Mouse (Mus musculus) MEL (cell line): ENCODE measurements around the gene Olfr370. TPM values are rescaled to one million over a fixed set of nuclear protein-coding genes. Genes with fewer than 3 reads are reported as not detected.

ENCODE experiments used
- DNase-seq: peaks from one replicate; pipeline ENCODE4 v3.0.0; 2011; ENCODE audit warnings: low read depth, low spot score
- H3K27ac ChIP-seq: 2 replicates; pipeline ENCODE4 v1.5.1; 2012; ENCODE audit warnings: low read depth, mild to moderate bottlenecking, control low read depth, low read length, moderate library complexity; ENCODE audit not compliant: control insufficient read depth
- H3K27me3 ChIP-seq, 2 experiments: fragments of 150-350 bp in 1 of 2; sonication (generic) in 1 of 2; 2 replicates each; pipeline ENCODE4 v1.6.1; 2012; ENCODE audit warnings: low read length in 2 of 2, mild to moderate bottlenecking in 2 of 2, improper control_type of control experiment in 1 of 2, moderate library complexity in 1 of 2; ENCODE audit not compliant: insufficient read depth in 2 of 2, control insufficient read depth in 1 of 2
- H3K36me3 ChIP-seq, 2 experiments: 2 replicates each; pipeline ENCODE4 v1.6.1; 2012 to 2014; ENCODE audit warnings: low read length in 2 of 2, improper control_type of control experiment in 1 of 2, inconsistent platforms in 1 of 2, mild to moderate bottlenecking in 1 of 2; ENCODE audit not compliant: insufficient read depth in 2 of 2, control insufficient read depth in 1 of 2
- H3K4me1 ChIP-seq, 2 experiments: fragments of 150-350 bp in 1 of 2; sonication (generic) in 1 of 2; 2 replicates each; pipeline ENCODE4 v1.6.1; 2012; ENCODE audit warnings: low read length in 2 of 2, improper control_type of control experiment in 1 of 2, mild to moderate bottlenecking in 1 of 2; ENCODE audit not compliant: insufficient read depth in 2 of 2, control insufficient read depth in 1 of 2
- H3K4me3 ChIP-seq, 2 experiments: fragments of 150-350 bp in 1 of 2; sonication (generic) in 1 of 2; 2 replicates each; pipeline ENCODE4 v1.5.1; 2012; ENCODE audit warnings: low read depth in 2 of 2, low read length in 2 of 2, mild to moderate bottlenecking in 2 of 2, moderate library complexity in 2 of 2, control low read depth in 1 of 2, improper control_type of control experiment in 1 of 2; ENCODE audit not compliant: control insufficient read depth in 1 of 2, insufficient read depth in 1 of 2
- H3K79me2 ChIP-seq: 2 replicates; pipeline ENCODE4 v1.6.1; 2012; ENCODE audit warnings: mild to moderate bottlenecking, low read length, moderate library complexity; ENCODE audit not compliant: control insufficient read depth, poor library complexity, insufficient read depth
- H3K9ac ChIP-seq: 2 replicates; pipeline ENCODE4 v1.6.1; 2012; ENCODE audit warnings: low read depth, mild to moderate bottlenecking, control low read depth, low read length, moderate library complexity; ENCODE audit not compliant: control insufficient read depth, poor library complexity, severe bottlenecking
- H3K9me3 ChIP-seq: fragments of 150-350 bp; sonication (generic); replicated peaks from 2 replicates; pipeline ENCODE4 v1.6.1; 2012; ENCODE audit warnings: mild to moderate bottlenecking, low read length, improper control_type of control experiment, moderate library complexity; ENCODE audit not compliant: insufficient read depth
- CHD2 ChIP-seq: IDR thresholded peaks from 2 replicates; pipeline ENCODE4 v1.6.1; 2011; ENCODE audit warnings: low read length, improper control_type of control experiment
- ELF1 ChIP-seq: IDR thresholded peaks from 2 replicates; pipeline ENCODE4 v1.6.1; 2014; ENCODE audit warnings: low read depth, mild to moderate bottlenecking, inconsistent platforms, low read length, improper control_type of control experiment, moderate library complexity
- ETS1 ChIP-seq: IDR thresholded peaks from 2 replicates; pipeline ENCODE4 v1.6.1; 2012; ENCODE audit warnings: low read depth, mild to moderate bottlenecking, inconsistent platforms, low read length, improper control_type of control experiment, moderate library complexity
- HCFC1 ChIP-seq: IDR thresholded peaks from 2 replicates; pipeline ENCODE4 v1.6.1; 2012; ENCODE audit warnings: low read depth, mild to moderate bottlenecking, inconsistent platforms, low read length, improper control_type of control experiment, moderate library complexity
- MEF2A ChIP-seq: IDR thresholded peaks from 2 replicates; pipeline ENCODE4 v1.6.1; 2014; ENCODE audit warnings: low read depth, mild to moderate bottlenecking, inconsistent platforms, low read length, improper control_type of control experiment; ENCODE audit not compliant: poor library complexity, insufficient replicate concordance, severe bottlenecking; ENCODE audit errors: extremely low read depth
- MXI1 ChIP-seq: IDR thresholded peaks from 2 replicates; pipeline ENCODE4 v1.6.1; 2011; ENCODE audit warnings: mild to moderate bottlenecking, low read depth, low read length, improper control_type of control experiment
- NRF1 ChIP-seq: IDR thresholded peaks from 2 replicates; pipeline ENCODE4 v1.6.1; 2014; ENCODE audit warnings: low read depth, mild to moderate bottlenecking, inconsistent platforms, low read length, improper control_type of control experiment, moderate library complexity; ENCODE audit not compliant: poor library complexity, insufficient read depth, severe bottlenecking
- POLR2A ChIP-seq, 2 experiments: IDR thresholded peaks; 2 replicates each; pipeline ENCODE4 v1.6.1; 2011 to 2012; ENCODE audit warnings: low read length in 2 of 2, mild to moderate bottlenecking in 2 of 2, control low read depth in 1 of 2, improper control_type of control experiment in 1 of 2, low read depth in 1 of 2, moderate library complexity in 1 of 2; ENCODE audit not compliant: control insufficient read depth in 1 of 2, insufficient read depth in 1 of 2, poor library complexity in 1 of 2
- RCOR1 ChIP-seq: IDR thresholded peaks from 2 replicates; pipeline ENCODE4 v1.6.1; 2012; ENCODE audit warnings: low read depth, mild to moderate bottlenecking, inconsistent platforms, low read length, improper control_type of control experiment
- ZC3H11A ChIP-seq: IDR thresholded peaks from 2 replicates; pipeline ENCODE4 v1.6.1; 2012; ENCODE audit warnings: low read depth, mild to moderate bottlenecking, inconsistent platforms, low read length, improper control_type of control experiment
- polyA plus RNA-seq, 2 experiments: library from polyadenylated mRNA; stranded (reverse) in 1 of 2; unstranded in 1 of 2; fragments of >175 nt in 1 of 2; fragments of >200 nt in 1 of 2; gene quantifications; 2 replicates each; pipeline versions ENCODE4 v1.2.1 to v1.2.4; 2012; ENCODE audit warnings: low replicate concordance in 2 of 2, low read depth in 1 of 2; ENCODE audit not compliant: insufficient read length in 2 of 2, insufficient read depth in 1 of 2, missing spikeins in 1 of 2
- total RNA-seq: library from RNA; depleted of rRNA; stranded (reverse); fragments of 300-350 nt; gene quantifications from 2 replicates; pipeline ENCODE4 v1.2.3, GENCODE M21; 2012

The Olfr370 gene
- total and polyA plus RNA-seq, 3 experiments, result 0.26 TPM; not detected in 2

GRCm38 (mm10) chr8:83575561-83576515 is 40.3 kb downstream of the Olfr370 start:
- H3K36me3 ChIP-seq, result peaks cover 0 to 1% of the 10 kb centered on the region in 2 experiments; a peak in 1 of 4 replicates
- no peak overlapping the region for H3K4me3 ChIP-seq
- no peaks in the 10 kb centered on the region for H3K4me1 ChIP-seq
- no peaks in the 10 kb centered on the region for H3K79me2 ChIP-seq
- DNase-seq, result no peak
- no peak overlapping the region for H3K27ac ChIP-seq
- no peaks in the 10 kb centered on the region for H3K9me3 ChIP-seq
- H3K27me3 ChIP-seq, result no peaks in the 10 kb centered on the region
- no peak for TF ChIP-seq NRF1
- no peak for TF ChIP-seq ELF1
- TF ChIP-seq MEF2A, result no peak
- TF ChIP-seq RCOR1, result no peak
- no peak for TF ChIP-seq ETS1
- no peak for TF ChIP-seq MXI1
- no peak for TF ChIP-seq HCFC1
- no peak for TF ChIP-seq CHD2
- H3K9ac ChIP-seq, result no peak overlapping the region

- Histone ChIP-seq H3K4me3 (no peak overlapping the region), H3K9me3 (no peaks in the 10 kb centered on the region), H3K36me3 (peaks cover 0 to 1% of the 10 kb centered on the region in 2 experiments; a peak in 1 of 4 replicates), H3K79me2 (no peaks in the 10 kb centered on the region), H3K9ac (no peak overlapping the region), H3K27ac (no peak overlapping the region), H3K27me3 (no peaks in the 10 kb centered on the region), H3K4me1 (no peaks in the 10 kb centered on the region)
- TF ChIP-seq POLR2A (IDR thresholded peaks at IDR 0.05; ENCODE audit: control insufficient read depth in 1 of 2, insufficient read depth in 1 of 2, low read depth in 1 of 2, low read length in 2 of 2, poor library complexity in 1 of 2), result no peak
- DNase-seq, result no peak
Observed at GRCm38 (mm10) chr8:83576516-83576895, 40.9 kb downstream of the Olfr370 start.

- H3K36me3 ChIP-seq, result peaks cover 0 to 1% of the 10 kb centered on the region in 2 experiments; a peak in 1 of 4 replicates
Observed at GRCm38 (mm10) chr8:83576921-83577320, 41.3 kb downstream of the Olfr370 start.

More at GRCm38 (mm10) chr8:83576921-83577320, 41.3 kb downstream of the Olfr370 start:
- H3K4me3 ChIP-seq, result no peak overlapping the region
- H3K27ac ChIP-seq, result no peak overlapping the region
- no peak for TF ChIP-seq ETS1
- no peak for TF ChIP-seq ZC3H11A
- no peaks in the 10 kb centered on the region for H3K9me3 ChIP-seq
- H3K9ac ChIP-seq, result no peak overlapping the region
- H3K4me1 ChIP-seq, result no peaks in the 10 kb centered on the region
- DNase-seq, result no peak
- H3K27me3 ChIP-seq, result no peaks in the 10 kb centered on the region
- H3K79me2 ChIP-seq, result no peaks in the 10 kb centered on the region
